Mouse (Mus musculus) lung, postnatal 0 days (tissue): Measurements from ENCODE around the gene Tas2r116. TPM values are rescaled to one million over a fixed set of nuclear protein-coding genes. Genes with fewer than 3 reads are reported as not detected.

ENCODE experiments used
- ATAC-seq: fragments of 200-750 bp; cut with Nextera tagmentation; 2 replicates; pipeline ENCODE4 v1.8.0; 2017; ENCODE audit warnings: moderate library complexity
- DNase-seq: peaks from one replicate; pipeline ENCODE4 v3.0.0-alpha.2; 2016; ENCODE audit warnings: low spot score
- H3K27ac ChIP-seq: fragments of 300-500 bp; sonication (generic); 2 replicates; pipeline ENCODE4 v1.5.1; 2014; ENCODE audit warnings: antibody characterized with exemption, mild to moderate bottlenecking, low read length, mixed read lengths
- H3K27me3 ChIP-seq: fragments of 300-500 bp; sonication (generic); replicated peaks from 2 replicates; pipeline ENCODE4 v1.6.1; 2014; ENCODE audit warnings: low read length, mixed read lengths; ENCODE audit not compliant: insufficient read depth
- H3K36me3 ChIP-seq: fragments of 300-500 bp; sonication (generic); 2 replicates; pipeline ENCODE4 v1.6.1; 2014; ENCODE audit warnings: low read length, mixed read lengths; ENCODE audit not compliant: insufficient read depth
- H3K4me1 ChIP-seq: fragments of 300-500 bp; sonication (generic); 2 replicates; pipeline ENCODE4 v1.6.1; 2014; ENCODE audit warnings: antibody characterized with exemption, low read depth, low read length, mixed read lengths; ENCODE audit not compliant: insufficient read depth
- H3K4me2 ChIP-seq: fragments of 300-500 bp; sonication (generic); replicated peaks from 2 replicates; pipeline ENCODE4 v1.6.1; 2014; ENCODE audit warnings: low read depth, mild to moderate bottlenecking, low read length, moderate library complexity, mixed read lengths
- H3K4me3 ChIP-seq: fragments of 300-500 bp; sonication (generic); 2 replicates; pipeline ENCODE4 v1.5.1; 2014; ENCODE audit warnings: low read depth, low read length
- H3K9ac ChIP-seq: fragments of 300-500 bp; sonication (generic); replicated peaks from 2 replicates; pipeline ENCODE4 v1.6.1; 2014; ENCODE audit warnings: low read depth, mild to moderate bottlenecking
- H3K9me3 ChIP-seq: fragments of 300-500 bp; sonication (generic); 2 replicates; pipeline ENCODE4 v1.6.1; 2016; ENCODE audit warnings: low read length, mixed read lengths
- CTCF ChIP-seq: IDR thresholded peaks from 2 replicates; pipeline ENCODE4 v1.5.1; 2016; ENCODE audit warnings: antibody characterized with exemption, mild to moderate bottlenecking
- EP300 ChIP-seq: IDR thresholded peaks from 2 replicates; pipeline ENCODE4 v1.6.1; 2016; ENCODE audit warnings: antibody characterized with exemption, mild to moderate bottlenecking, control low read depth
- WGBS: fragments of 180-500 bp; shearing (Covaris S2); extraction: QIAGEN DNeasy Blood & Tissue Kit; methylation state at CpG from one replicate; pipeline ENCODE4 v1.1.7; 2014; 5-methylcytosine and 5-hydroxymethylcytosine counted together
- polyA plus RNA-seq: library from polyadenylated mRNA; unstranded; fragments of >200 nt; fragmentation: Nextera tagmentation; extraction: Ambion mirVana; gene quantifications from 2 replicates; pipeline ENCODE4 v1.2.1, GENCODE M21; 2015

Tas2r116 gene
- polyA plus RNA-seq: not detected in 2 replicates

DNA sequence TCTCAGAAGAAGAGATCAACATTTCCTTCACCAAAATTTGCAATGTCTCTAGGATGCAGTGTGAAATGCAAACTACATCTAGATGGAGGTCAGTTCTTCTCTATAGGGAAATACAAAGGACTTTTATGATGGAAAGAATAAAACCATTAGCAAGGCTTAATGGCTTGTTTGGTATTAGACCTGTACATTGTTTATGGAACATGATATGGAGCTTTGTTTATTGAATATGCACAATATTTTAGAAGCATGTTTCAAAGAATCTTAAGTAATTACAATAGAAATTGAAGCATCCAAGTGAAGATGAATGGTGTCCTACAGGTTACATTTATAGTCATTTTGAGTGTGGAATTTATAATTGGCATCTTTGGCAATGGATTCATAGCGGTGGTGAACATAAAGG, at the start of gene Tas2r116:
Gene Tas2r116, plus strand, starts transcription at position 301 of the 400 bp plus-strand sequence.
- no peak for DNase-seq
- Histone ChIP-seq H3K9me3 (no peaks in the 10 kb centered on the region), H3K27me3 (no peaks in the 10 kb centered on the region), H3K4me3 (no peak within 1 kb of the TSS), H3K4me2 (no peak within 1 kb of the TSS), H3K36me3 (no peaks in the 10 kb centered on the region), H3K27ac (no peak within 1 kb of the TSS), H3K4me1 (no peaks in the 10 kb centered on the region), H3K9ac (no peak within 1 kb of the TSS)
- WGBS: 66% methylated on average over 1 of the region's 1 CpGs
- no peak for ATAC-seq
- TF ChIP-seq EP300: no peak
- no peak for TF ChIP-seq CTCF

DNA sequence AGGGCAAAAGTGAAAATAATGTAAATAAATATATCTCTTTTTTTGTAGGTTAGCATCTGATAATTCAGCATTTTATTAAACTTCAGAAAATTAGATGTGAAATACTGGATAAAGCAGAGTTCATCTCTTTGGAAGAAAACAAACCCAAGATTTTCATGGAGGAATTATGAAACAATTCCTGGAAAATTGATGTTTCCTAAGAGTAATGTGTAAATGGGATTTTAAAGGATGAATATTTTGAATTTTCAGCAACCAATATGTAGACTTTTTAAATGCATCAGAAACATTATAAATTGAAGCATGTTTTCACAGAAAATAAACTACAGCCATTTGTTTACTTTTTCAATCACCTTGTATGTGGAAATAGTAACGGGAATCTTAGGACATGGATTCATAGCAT, 8.4 kb upstream of the Tas2r116 start, which contains the start of gene Tas2r123:
Gene Tas2r123, plus strand, starts transcription at position 301 of the 400 bp plus-strand sequence.
- DNase-seq: no peak
- Histone ChIP-seq H3K27me3 (no peaks in the 10 kb centered on the region), H3K9ac (no peak within 1 kb of the TSS), H3K4me2 (no peak within 1 kb of the TSS), H3K36me3 (no peaks in the 10 kb centered on the region), H3K4me1 (no peaks in the 10 kb centered on the region), H3K27ac (no peak within 1 kb of the TSS), H3K4me3 (no peak within 1 kb of the TSS), H3K9me3 (no peaks in the 10 kb centered on the region)
- ATAC-seq: no peak
- TF ChIP-seq EP300 (no peak), CTCF (no peak)
- 57% methylated on average over 1 of the region's 1 CpGs for WGBS

DNA sequence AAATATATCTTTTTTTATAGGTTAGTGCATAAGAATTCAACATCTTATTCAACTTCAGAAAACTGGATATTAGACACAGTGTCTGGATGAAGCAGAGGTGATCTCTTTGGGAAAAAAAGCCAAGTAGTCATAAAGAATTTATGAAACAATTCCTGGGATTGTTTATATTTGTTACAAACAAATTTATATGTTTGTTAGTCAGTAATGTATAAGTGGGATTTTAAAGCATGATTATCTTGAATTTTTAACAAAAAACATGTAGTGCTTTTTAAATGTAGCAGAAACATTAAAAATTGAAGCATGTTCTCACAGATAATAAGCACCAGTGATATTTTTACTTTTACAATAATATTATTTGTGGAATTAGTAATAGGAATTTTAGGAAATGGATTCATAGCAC, 12.5 kb downstream of the Tas2r116 start, which contains the start of gene Tas2r110:
Gene Tas2r110, plus strand, starts transcription at position 301 of the 400 bp plus-strand sequence.
- Histone ChIP-seq H3K4me3 (no peak within 1 kb of the TSS), H3K27me3 (no peaks in the 10 kb centered on the region), H3K9me3 (no peaks in the 10 kb centered on the region), H3K27ac (no peak within 1 kb of the TSS), H3K4me1 (no peaks in the 10 kb centered on the region), H3K36me3 (no peaks in the 10 kb centered on the region), H3K9ac (no peak within 1 kb of the TSS), H3K4me2 (no peak within 1 kb of the TSS)
- ATAC-seq (no peak), DNase-seq (no peak)
- TF ChIP-seq CTCF (no peak), EP300 (no peak)

DNA sequence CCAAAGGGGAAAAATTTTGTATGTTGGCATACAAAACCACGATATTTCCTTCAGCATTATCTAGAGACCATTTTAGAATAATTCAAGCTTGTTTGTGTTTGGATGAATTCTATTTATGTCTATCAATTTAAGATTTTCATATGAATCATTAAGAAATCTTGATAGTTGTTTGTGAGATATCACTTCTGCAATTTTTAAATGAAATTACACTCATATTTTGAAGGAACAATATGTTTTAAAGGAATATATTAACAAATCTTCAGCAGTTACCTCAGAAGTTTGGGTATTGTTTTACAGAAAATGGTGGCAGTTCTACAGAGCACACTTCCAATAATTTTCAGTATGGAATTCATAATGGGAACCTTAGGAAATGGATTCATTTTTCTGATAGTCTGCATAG, 37.5 kb downstream of the Tas2r116 start, which contains the start of gene Tas2r113:
Gene Tas2r113, plus strand, starts transcription at position 301 of the 400 bp plus-strand sequence.
- Histone ChIP-seq H3K9me3 (no peaks in the 10 kb centered on the region), H3K9ac (no peak within 1 kb of the TSS), H3K36me3 (no peaks in the 10 kb centered on the region), H3K4me1 (no peaks in the 10 kb centered on the region), H3K27ac (no peak within 1 kb of the TSS), H3K4me2 (no peak within 1 kb of the TSS), H3K27me3 (no peaks in the 10 kb centered on the region), H3K4me3 (no peak within 1 kb of the TSS)
- TF ChIP-seq CTCF: no peak
- no peak for TF ChIP-seq EP300
- ATAC-seq (no peak), DNase-seq (no peak)
- 61% methylated on average over 1 of the region's 1 CpGs for WGBS

Other genes starting within 250 kb of the Tas2r116 start
- gene A630073D07Rik, start 203.9 kb upstream of the Tas2r116 start, polyA plus RNA-seq: not detected in 2 replicates
- not detected in 2 replicates for gene Tas2r120, start 198.5 kb upstream of the Tas2r116 start, polyA plus RNA-seq
- gene Tas2r121, start 154.4 kb upstream of the Tas2r116 start, polyA plus RNA-seq: not detected in 2 replicates
- not detected in 2 replicates for gene Tas2r122, start 143.5 kb upstream of the Tas2r116 start, polyA plus RNA-seq
- not detected in 2 replicates for gene Tas2r115, start 117.4 kb upstream of the Tas2r116 start, polyA plus RNA-seq
- gene Tas2r124, start 100.7 kb upstream of the Tas2r116 start, polyA plus RNA-seq: not detected in 2 replicates
- not detected in 2 replicates for gene Tas2r102, start 93.3 kb upstream of the Tas2r116 start, polyA plus RNA-seq
- not detected in 2 replicates for gene Tas2r136, start 77.3 kb upstream of the Tas2r116 start, polyA plus RNA-seq
- not detected in 2 replicates for gene Tas2r117, start 52.6 kb upstream of the Tas2r116 start, polyA plus RNA-seq
- gene Tas2r123, start 8.3 kb upstream of the Tas2r116 start, polyA plus RNA-seq: not detected in 2 replicates
- not detected in 2 replicates for gene Tas2r110, start 12.6 kb downstream of the Tas2r116 start, polyA plus RNA-seq
- gene Tas2r113, start 37.6 kb downstream of the Tas2r116 start, polyA plus RNA-seq: not detected in 2 replicates
- not detected in 2 replicates for gene Tas2r125, start 54.2 kb downstream of the Tas2r116 start, polyA plus RNA-seq
- gene Tas2r129, start 95.7 kb downstream of the Tas2r116 start, polyA plus RNA-seq: not detected in 2 replicates
- not detected in 2 replicates for gene Tas2r131, start 102.5 kb downstream of the Tas2r116 start, polyA plus RNA-seq
- not detected in 2 replicates for gene Tas2r109, start 125.5 kb downstream of the Tas2r116 start, polyA plus RNA-seq
- not detected in 2 replicates for gene Tas2r103, start 181.7 kb downstream of the Tas2r116 start, polyA plus RNA-seq
- gene Tas2r140, start 200.4 kb downstream of the Tas2r116 start, polyA plus RNA-seq: not detected in 2 replicates
- gene Smim10l1, start 249.5 kb downstream of the Tas2r116 start, polyA plus RNA-seq: 86.1 and 91.8 TPM in 2 replicates